Mouse (Mus musculus) hindbrain, embryonic 10.5 days (tissue): ENCODE measurements around the gene Pih1d1. TPM values are rescaled to one million over a fixed set of nuclear protein-coding genes. Genes with fewer than 3 reads are reported as not detected.
"Not testable (repeated sequence)": the region's sequence is repeated elsewhere in the genome, so short reads cannot be mapped to it uniquely, and the experiment has no call there.

ENCODE experiments used
- DNase-seq: peaks from one replicate; pipeline ENCODE4 v3.0.0-alpha.2; 2017; ENCODE audit warnings: low spot score
- H3K27ac ChIP-seq: fragments of 300-500 bp; sonication (generic); 2 replicates; pipeline ENCODE4 v1.5.1; 2016; ENCODE audit warnings: mild to moderate bottlenecking, moderate library complexity
- H3K27me3 ChIP-seq: fragments of 300-500 bp; sonication (generic); 2 replicates; pipeline ENCODE4 v1.6.1; 2016; ENCODE audit warnings: mild to moderate bottlenecking; ENCODE audit not compliant: poor library complexity, insufficient read depth, severe bottlenecking
- H3K36me3 ChIP-seq: fragments of 300-500 bp; sonication (generic); 2 replicates; pipeline ENCODE4 v1.6.1; 2016; ENCODE audit warnings: mild to moderate bottlenecking, moderate library complexity
- H3K4me1 ChIP-seq: fragments of 300-500 bp; sonication (generic); replicated peaks from 2 replicates; pipeline ENCODE4 v1.6.1; 2016; ENCODE audit warnings: mild to moderate bottlenecking
- H3K4me3 ChIP-seq: fragments of 300-500 bp; sonication (generic); 2 replicates; pipeline ENCODE4 v1.5.1; 2016; ENCODE audit warnings: mild to moderate bottlenecking, moderate library complexity
- H3K9me3 ChIP-seq: fragments of 300-500 bp; sonication (generic); 2 replicates; pipeline ENCODE4 v1.6.1; 2016; ENCODE audit warnings: mild to moderate bottlenecking, moderate library complexity
- WGBS: fragments of 180-500 bp; shearing (Covaris S2); methylation state at CpG from one replicate; pipeline ENCODE4 v1.1.7; 2016; 5-methylcytosine and 5-hydroxymethylcytosine counted together
- polyA plus RNA-seq: library from polyadenylated mRNA; unstranded; fragments of >200 nt; fragmentation: Nextera tagmentation; extraction: Ambion mirVana; gene quantifications from 2 replicates; pipeline ENCODE4 v1.2.1, GENCODE M21; 2016

Gene Pih1d1
- polyA plus RNA-seq = 101 and 116 TPM in 2 replicates

DNA sequence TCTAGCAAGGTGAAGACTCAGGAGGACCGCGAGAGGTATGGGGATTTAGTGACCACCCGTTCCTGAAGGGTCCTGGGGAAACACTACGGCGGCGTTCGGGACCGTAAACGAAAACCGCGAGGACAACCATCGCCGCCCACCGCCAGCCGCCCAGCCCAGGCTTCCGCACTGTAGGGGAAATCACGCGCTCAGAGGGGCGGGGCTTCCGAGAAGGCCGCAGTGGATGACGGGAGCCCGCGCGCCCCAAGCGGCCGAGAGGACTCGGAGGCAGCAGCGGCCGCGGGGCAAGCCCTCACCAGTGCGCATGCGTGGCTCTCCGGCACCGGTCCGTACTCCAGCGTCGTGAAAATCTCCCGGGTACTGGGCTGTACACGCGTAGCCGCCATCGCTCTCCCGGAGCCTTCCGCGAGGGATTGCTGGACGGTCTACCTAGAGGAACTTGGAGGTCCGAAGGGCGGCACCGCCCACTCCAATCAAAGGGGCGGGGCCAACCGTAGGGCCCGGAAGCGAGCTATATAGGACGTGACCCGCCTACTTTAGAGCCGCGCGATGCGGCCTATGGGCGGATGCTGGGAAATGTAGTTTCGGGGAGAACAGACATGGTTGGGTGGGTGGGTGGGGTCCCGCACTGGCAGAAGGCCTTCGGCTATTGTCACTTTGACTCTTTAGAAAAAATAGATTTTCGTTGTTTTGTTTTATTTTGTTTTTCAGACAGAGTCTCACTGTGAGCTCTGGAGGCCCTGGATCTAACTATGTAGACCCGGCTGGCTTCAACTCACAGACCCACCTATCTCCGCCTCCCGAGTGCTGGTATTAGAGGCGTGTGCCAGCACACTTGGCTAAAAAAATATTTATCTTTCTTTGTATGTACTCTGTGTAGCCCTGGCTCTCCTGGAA lies at the start of gene Pih1d1, which contains the start of gene Aldh16a1:
Gene Pih1d1, plus strand, starts transcription at position 208 of the 897 bp plus-strand sequence.
Gene Aldh16a1, minus strand, starts transcription at position 489 of the 897 bp plus-strand sequence.
- DNase-seq = peak; percentile 96
- no peaks in the 10 kb centered on the region for H3K9me3 ChIP-seq
- H3K4me3 ChIP-seq = peak within 1 kb of the TSS; percentile 65
- WGBS = 6% methylated on average over 69 of the region's 69 CpGs
- peaks cover 39% of the 10 kb centered on the region for H3K4me1 ChIP-seq
- no peaks in the 10 kb centered on the region for H3K27me3 ChIP-seq
- peaks cover 28% of the 10 kb centered on the region for H3K36me3 ChIP-seq
- H3K27ac ChIP-seq = peak within 1 kb of the TSS; percentile 96

- no peaks in the 10 kb centered on the region for H3K9me3 ChIP-seq
- no peak overlapping the region; the same call in 1 of the 2 replicates for H3K27ac ChIP-seq
- peaks cover 37% of the 10 kb centered on the region for H3K4me1 ChIP-seq
- no peaks in the 10 kb centered on the region for H3K27me3 ChIP-seq
- H3K36me3 ChIP-seq = no peaks in the 10 kb centered on the region
- H3K4me3 ChIP-seq = no peak overlapping the region
- 87% methylated on average over 5 of the region's 5 CpGs for WGBS
- DNase-seq = no peak
Measured at GRCm38 (mm10) chr7:45104941-45105340, 49.2 kb upstream of the Pih1d1 start.

- WGBS = 87% methylated on average over 8 of the region's 8 CpGs
- Histone ChIP-seq H3K27me3 (no peaks in the 10 kb centered on the region), H3K9me3 (no peaks in the 10 kb centered on the region), H3K36me3 (no peaks in the 10 kb centered on the region), H3K4me3 (no peak overlapping the region), H3K4me1 (peaks cover 37% of the 10 kb centered on the region), H3K27ac (peak overlapping the region; percentile 23; the same call in 1 of the 2 replicates)
- DNase-seq = no peak
Measured at GRCm38 (mm10) chr7:45105491-45105890, 48.6 kb upstream of the Pih1d1 start.

DNA sequence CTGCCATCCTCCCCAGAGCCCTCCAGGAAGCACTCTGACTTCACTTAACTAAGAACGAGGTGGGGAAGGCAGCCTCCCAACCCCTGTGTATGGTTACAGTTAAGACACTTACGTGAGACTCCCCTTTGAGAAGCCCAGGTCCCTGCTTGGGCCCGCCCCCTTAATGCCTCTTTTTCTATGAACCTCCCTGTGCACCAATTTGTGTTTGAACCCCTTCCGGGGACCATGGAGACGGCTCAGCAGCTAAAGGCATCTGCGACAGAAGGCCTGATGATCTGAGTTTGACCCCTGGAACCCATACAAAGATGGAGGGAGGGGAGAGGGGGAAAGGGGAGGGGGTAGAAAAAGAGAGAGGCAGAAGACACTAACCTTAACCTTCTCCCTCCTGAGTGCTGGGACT lies 47.7 kb upstream of the Pih1d1 start:
- no peaks in the 10 kb centered on the region for H3K27me3 ChIP-seq
- H3K4me1 ChIP-seq = peaks cover 37% of the 10 kb centered on the region
- 28% methylated on average over 6 of the region's 6 CpGs for WGBS
- H3K27ac ChIP-seq = peak overlapping the region; percentile 62
- peak; percentile 59 for DNase-seq
- 0 out of 2 replicates have a peak overlapping the region, but pooled peaks have one; percentile 4 for H3K4me3 ChIP-seq
- no peaks in the 10 kb centered on the region for H3K9me3 ChIP-seq
- no peaks in the 10 kb centered on the region for H3K36me3 ChIP-seq

DNA sequence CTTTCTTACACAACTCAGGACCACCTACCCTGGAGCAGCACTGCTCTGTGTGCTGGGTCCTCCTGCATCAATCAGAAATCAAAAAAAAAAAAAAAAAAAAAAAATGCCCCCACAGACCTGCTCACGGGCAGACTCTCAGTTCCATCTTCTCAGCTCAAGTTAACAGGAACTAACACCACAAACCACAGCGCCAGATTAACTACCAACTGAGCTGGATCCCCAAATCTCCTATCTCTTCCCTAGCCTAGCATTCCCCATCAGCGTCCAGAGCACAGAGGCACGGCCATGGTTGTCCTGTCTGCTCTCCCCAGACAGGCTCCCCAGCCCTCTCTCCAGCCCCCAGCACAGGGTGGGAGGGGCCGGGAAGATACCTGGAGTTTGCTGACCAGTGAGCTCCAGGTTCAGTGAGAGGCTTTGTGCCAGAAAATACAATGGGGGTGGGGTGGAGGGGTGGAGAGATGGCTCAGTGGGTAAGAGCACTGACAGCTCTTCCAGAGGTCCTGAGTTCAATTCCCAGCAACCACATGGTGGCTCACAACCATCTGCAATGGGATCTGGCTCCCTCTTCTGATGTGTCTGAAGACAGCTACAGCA lies 47.0 kb upstream of the Pih1d1 start:
- DNase-seq = no peak
- Histone ChIP-seq H3K4me3 (no peak overlapping the region), H3K4me1 (peaks cover 37% of the 10 kb centered on the region), H3K27me3 (no peaks in the 10 kb centered on the region), H3K36me3 (no peaks in the 10 kb centered on the region), H3K27ac (peak overlapping the region; percentile 62), H3K9me3 (no peaks in the 10 kb centered on the region)
- 48% methylated on average over 5 of the region's 5 CpGs for WGBS

DNA sequence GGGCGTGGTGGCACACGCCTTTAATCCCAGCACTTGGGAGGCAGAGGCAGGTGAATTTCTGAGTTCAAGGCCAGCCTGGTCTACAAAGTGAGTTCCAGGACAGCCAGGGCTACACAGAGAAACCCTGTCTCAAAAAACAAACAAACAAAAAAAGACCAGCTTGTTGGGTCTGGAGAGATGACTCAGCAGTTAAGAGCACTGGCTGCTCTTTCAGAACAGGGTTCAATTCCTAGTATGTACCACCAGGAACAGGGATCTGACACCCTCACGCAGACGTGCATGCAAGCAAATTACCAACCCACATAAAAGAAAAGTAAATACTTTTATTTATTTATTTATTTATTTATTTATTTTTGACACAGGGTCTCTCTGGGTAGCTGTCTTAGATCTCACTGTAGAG lies 44.0 kb upstream of the Pih1d1 start:
- WGBS = 89% methylated on average over 4 of the region's 4 CpGs
- H3K27ac ChIP-seq, H3K9me3 ChIP-seq, H3K27me3 ChIP-seq, H3K4me3 ChIP-seq, DNase-seq, H3K36me3 ChIP-seq: not testable (repeated sequence)
- peaks cover 20% of the 10 kb centered on the region for H3K4me1 ChIP-seq

DNA sequence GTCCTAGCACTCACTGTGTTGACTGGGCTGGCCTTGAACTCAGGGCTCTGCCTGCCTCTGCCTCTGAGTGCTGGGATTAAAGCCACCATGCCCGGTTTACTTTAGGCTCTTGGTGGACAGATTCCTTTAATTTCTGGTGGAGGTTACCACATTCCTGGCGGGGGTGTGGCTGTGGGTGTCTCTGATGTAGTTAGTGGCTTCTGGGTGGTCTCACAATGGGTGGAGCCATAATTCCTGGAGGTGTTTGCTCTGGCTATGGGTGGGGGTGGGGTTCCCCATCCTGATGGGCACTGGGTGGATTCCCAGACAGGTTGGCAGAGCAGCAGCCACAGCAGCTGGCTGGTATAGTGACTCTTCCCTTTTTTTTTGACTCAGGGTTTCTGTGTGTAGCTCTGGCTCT lies 42.2 kb upstream of the Pih1d1 start:
- no peaks in the 10 kb centered on the region for H3K27me3 ChIP-seq
- 73% methylated on average over 2 of the region's 2 CpGs for WGBS
- no peak for DNase-seq

DNA sequence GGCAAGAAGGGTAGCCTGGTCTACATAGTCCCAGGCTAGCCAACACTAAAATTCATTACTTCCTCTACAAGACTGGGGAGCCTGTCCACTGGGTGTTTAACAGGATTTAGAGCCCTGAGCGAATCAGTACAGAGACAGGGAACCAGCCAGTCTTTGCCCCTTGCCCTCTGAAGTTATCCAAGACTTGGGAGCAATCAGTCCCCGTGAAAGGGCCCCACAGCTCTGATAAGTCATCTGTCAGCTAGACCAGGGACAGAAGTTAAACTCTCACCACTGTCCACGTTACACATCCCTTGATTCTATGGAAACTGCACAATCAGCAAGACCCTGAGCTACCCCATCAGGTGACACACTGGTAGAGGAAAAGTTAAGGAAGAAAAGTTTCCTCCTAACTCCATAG lies 41.6 kb upstream of the Pih1d1 start:
- H3K9me3 ChIP-seq = no peaks in the 10 kb centered on the region
- WGBS = 73% methylated on average over 3 of the region's 3 CpGs
- 0 out of 2 replicates have a peak, but pooled peaks cover 3% of the 10 kb centered on the region for H3K4me1 ChIP-seq
- peaks cover under 1% of the 10 kb centered on the region; the same call in 1 of the 2 replicates for H3K36me3 ChIP-seq
- no peak overlapping the region for H3K27ac ChIP-seq
- H3K4me3 ChIP-seq = no peak overlapping the region
- no peak for DNase-seq
- no peaks in the 10 kb centered on the region for H3K27me3 ChIP-seq

More for the DNA sequence above, 42.2 kb upstream of the Pih1d1 start:
- Histone ChIP-seq H3K27ac (no peak overlapping the region), H3K36me3 (no peaks in the 10 kb centered on the region), H3K4me3 (no peak overlapping the region), H3K4me1 (peaks cover 7% of the 10 kb centered on the region), H3K9me3 (no peaks in the 10 kb centered on the region)

DNA sequence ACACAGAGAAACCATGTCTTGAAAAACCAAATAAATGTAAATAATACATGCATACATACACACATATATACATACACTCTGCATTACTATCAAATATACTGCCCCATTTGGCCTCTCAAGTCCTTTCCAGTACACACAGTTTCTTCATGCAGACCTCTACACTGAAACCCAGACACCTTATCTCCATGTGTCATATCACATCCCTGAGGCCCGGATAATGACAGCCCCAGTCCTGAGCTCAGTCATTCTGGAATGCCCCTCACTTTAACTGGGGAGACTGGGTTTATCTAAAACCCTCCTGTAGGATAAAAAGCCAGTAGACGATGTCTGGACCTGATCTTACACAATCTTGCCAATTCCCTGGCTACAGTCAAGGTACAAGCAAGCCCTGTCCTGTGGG lies 40.6 kb upstream of the Pih1d1 start:
- no peak overlapping the region for H3K27ac ChIP-seq
- DNase-seq = no peak
- no peaks in the 10 kb centered on the region for H3K9me3 ChIP-seq
- WGBS = 83% methylated on average over 2 of the region's 2 CpGs
- H3K4me3 ChIP-seq = no peak overlapping the region
- no peaks in the 10 kb centered on the region for H3K27me3 ChIP-seq
- peaks cover 10% of the 10 kb centered on the region for H3K36me3 ChIP-seq
- H3K4me1 ChIP-seq = 0 out of 2 replicates have a peak, but pooled peaks cover 10% of the 10 kb centered on the region

DNA sequence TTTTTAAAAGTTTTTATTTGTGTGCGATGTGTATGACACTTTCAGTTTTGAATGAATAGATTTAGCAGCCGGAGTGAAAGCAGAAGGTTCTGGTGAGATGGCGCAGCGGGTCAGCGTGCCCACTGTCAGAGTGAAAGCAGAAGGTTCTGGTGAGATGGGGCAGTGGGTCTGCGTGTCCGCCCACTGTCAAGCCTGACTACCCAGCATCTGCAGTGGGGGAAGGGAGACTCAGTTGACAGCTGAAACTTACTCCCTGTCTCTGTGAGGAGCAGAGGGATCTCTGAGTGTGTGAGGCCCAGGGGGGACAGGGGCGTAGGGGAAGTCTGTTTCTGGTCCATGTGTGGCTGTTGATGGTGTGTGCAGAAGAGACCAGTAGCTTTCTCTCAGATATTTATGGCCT lies 36.5 kb upstream of the Pih1d1 start:
- Histone ChIP-seq H3K4me3 (no peak overlapping the region), H3K9me3 (no peaks in the 10 kb centered on the region), H3K27ac (no peak overlapping the region), H3K27me3 (no peaks in the 10 kb centered on the region), H3K36me3 (peaks cover 51% of the 10 kb centered on the region), H3K4me1 (peaks cover 24% of the 10 kb centered on the region)
- DNase-seq = no peak
- WGBS = 75% methylated on average over 8 of the region's 8 CpGs

DNA sequence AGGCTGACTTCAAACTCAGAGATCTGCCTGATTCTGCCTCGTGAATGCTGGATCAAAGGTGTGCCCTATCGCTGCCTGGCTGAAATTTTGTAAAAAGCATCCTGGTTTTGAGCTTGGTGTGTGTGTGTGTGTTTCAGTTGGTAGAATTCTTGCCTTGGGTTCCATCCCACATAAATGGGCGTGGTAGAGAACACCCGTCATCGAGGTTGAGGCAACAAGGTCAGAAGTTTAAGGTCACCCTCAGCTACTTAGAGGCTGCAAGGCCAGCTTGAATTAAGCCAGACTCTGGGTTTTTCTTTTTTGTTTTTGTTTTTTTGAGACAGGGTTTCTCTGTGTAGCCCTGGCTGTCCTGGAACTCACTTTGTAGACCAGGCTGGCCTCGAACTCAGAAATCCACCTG lies 35.8 kb upstream of the Pih1d1 start:
- DNase-seq = no peak
- H3K9me3 ChIP-seq = no peaks in the 10 kb centered on the region
- no peak overlapping the region for H3K27ac ChIP-seq
- 90% methylated on average over 6 of the region's 6 CpGs for WGBS
- H3K4me1 ChIP-seq = peaks cover 32% of the 10 kb centered on the region
- H3K36me3 ChIP-seq = peaks cover 59% of the 10 kb centered on the region
- no peaks in the 10 kb centered on the region for H3K27me3 ChIP-seq
- H3K4me3 ChIP-seq = no peak overlapping the region

DNA sequence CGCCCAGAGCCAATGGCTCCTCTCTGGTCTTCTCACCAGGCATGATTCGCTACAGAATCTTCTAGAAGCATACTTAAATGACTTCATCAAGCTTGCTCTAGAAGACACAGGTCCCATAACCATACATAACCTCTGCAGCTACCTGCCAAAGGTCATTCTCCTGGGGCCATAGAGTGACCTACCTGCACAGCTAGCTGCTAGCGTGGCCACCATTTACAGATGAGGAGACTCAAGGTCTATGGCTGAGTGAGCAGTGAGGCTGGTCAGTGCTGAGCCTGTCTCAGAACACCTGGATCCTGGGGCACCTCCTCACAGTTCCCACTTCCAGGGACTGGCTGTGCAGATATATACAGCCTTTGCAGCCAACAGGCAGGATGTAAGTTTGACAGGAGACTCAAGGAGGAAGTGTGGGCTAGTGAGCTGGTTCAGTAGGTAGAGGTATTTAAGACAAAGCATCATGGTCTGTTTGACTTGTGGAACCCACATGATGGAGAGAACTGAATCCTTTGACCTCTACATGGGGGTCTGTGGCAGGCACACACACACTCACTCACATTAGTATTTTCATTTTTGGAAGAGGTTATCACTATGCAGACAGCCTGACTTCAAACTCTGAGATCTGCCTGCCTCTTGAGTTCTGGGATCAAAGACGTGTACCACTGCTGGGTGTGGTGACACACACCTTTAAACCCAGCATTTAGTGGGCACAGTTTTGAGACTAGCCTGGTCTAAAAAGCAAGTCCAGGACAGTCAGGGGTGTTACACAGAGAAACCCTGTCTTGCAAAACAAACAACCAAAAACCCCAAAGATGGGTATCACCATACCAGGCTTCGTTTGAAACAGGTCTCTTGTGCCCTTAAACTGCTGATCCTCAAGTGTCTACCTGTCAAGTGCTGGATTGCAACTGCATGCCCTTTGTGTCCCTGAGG lies 34.1 kb upstream of the Pih1d1 start:
- no peak for DNase-seq
- H3K27me3 ChIP-seq = no peaks in the 10 kb centered on the region
- no peak overlapping the region for H3K4me3 ChIP-seq
- H3K9me3 ChIP-seq = no peaks in the 10 kb centered on the region
- H3K36me3 ChIP-seq = peaks cover 61% of the 10 kb centered on the region
- H3K27ac ChIP-seq = no peak overlapping the region
- WGBS = 84% methylated on average over 5 of the region's 5 CpGs
- peaks cover 39% of the 10 kb centered on the region for H3K4me1 ChIP-seq
